Mouse (Mus musculus) heart, adult 11 months (tissue): Measurements from ENCODE around the gene Miox.
A peak's percentile ranks its signal among the peaks of the same experiment; 100 is the strongest.

ENCODE experiments used
- DNase-seq: peaks from one replicate; pipeline ENCODE4 v3.0.0; 2022

The Miox gene

GRCm38 (mm10) chr15:89334271-89334670 is at the start of gene Miox:
Miox (plus strand) TSS chr15:89334398.
- DNase-seq = peak; percentile 84

- DNase-seq = no peak
These were observed 49.2 kb upstream of the Miox start for GRCm38 (mm10) chr15:89285004-89285403.

DNA sequence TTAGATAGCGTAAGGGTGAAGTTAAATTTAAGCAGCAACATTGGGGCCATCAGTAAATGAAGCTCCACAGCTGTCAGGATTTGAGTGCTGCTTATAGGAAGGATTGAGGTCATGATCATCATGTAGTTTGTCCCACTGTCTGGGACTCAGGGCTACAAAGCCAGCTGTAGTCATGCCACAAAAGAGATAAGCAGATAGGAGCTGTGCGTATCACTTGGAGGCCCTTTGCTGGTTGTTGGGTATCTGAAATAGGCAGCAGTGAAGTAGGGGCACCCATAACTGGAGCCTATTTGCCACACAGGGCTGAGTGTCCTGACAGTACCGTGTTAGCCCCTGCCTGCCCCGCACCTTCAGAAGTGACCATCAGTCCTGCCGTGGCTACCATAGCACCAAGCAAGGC is 48.7 kb upstream of the Miox start:
- no peak for DNase-seq

- DNase-seq = peak; percentile 88
These were observed 48.1 kb upstream of the Miox start for GRCm38 (mm10) chr15:89286114-89286513.

DNA sequence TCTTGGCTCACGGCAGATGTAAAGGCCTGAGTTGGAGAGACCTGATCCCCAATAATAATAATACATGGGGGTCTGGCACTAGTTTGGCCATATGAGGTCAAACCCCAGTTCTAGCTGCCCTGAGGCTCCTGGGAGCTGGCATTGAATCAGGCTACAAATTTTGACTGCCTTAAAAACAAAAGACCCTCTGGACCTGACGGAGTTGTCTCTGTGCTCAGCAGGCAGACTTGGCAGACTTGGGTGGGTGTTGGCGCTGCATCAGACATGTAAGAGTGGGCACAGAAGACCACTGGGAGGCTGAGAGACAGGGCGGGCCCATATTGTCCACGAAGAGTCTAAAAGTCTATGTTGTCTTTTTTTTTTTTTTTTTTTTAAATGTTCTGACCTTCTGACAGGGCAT is 47.6 kb upstream of the Miox start:
- no peak for DNase-seq

DNA sequence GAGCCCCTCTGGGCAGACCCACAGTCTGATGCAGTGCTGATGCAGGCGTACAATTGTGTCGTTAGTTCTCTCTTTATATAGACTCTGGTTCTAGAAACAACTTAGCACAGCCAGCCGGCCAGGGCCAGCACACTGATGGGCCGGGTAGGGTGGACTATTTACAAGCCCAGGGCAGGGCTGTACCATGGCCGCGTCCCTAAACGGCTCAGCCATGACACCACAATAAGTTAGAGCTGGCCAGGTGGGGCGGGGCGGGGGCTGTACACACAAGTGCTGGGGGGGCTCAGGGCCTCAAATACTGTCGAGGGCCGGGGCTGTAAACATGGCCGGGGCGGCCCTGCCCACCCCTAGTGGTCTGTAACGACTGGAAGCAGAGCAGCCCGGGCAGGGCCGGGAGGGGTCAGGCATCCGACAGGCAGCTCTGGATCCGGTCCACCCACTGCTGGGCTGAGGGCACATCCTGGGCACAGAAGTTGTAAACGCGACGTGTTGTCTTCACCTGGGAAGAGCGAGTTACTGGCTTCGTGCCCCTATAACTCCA is 45.9 kb upstream of the Miox start:
- DNase-seq = peak; percentile 91

DNA sequence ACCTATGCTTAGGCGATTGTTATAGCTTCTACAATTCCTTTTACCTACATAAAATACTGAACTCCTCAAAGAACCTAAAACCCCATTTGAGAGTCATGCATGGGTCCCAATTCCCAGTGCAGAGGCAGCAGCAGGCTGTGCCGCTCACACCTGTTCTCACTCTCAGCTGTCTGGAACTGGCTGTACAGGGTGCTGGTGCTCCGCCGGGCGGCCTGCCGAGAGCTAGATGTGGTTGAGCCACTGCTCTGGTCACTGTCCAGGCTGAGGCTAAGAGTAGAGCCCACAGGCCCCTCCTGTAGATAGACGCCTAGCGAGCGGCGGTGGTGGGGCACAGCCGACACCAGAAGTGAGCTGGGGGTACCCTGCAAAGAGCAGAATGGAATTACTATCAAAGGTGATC is 44.7 kb upstream of the Miox start:
- peak; percentile 82 for DNase-seq

DNA sequence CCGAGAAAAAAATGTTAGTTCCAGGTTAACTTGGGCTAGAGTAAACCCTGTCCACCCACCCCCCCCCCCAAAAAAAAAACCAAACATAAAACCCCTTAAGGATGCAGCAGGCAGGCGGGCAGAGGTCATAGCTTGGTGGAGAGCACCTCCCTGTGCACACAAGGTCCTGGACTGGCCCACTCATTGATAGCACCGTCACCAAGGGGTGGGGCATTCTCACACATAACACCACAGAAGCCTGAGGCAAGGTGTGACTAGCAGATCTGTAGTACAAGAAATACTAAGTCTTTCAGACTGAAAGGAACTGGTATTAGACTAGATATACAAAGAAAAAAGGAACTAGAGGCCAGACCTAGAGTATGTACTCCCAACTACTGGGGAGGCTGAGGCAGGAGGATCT is 42.7 kb upstream of the Miox start:
- DNase-seq = no peak

DNA sequence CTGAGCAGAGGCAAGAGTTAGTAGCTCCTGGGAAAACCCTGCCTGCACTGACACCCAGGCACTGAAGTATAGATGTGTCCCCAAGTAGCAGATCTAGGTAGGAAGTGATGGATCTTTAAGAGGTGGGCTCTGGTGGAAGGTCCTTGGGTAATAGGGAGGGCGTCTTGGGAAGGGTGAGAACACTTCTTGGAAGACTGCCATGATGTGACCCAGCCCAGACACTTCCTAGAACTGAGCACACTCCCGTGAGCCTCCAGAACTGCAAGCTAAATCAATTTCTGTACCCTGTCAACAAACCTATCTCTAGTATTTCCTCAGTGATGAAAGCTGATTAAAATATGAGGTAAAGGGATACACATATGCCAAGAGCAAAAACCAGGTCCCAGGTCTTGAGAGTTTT is 41.4 kb upstream of the Miox start:
- DNase-seq = no peak

DNA sequence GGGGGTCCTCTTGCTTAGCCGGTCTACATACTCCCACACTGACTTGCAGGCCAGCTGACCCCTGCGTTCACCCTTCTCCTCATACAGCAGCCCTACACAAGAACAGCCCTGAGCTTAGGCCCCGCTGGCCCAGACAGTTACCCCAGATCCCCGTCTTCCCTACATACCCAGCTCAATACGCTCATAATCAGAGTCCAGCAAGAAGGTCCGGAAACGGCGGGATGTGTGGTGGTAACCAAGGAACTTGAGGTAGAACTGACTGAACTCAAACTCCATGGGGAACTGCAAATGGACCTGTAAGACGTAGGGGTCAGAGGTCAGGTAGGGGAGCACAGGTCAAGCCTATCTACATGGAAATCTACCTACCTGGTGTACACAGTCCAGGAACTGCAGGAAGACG is 40.4 kb upstream of the Miox start:
- DNase-seq = peak; percentile 91

GRCm38 (mm10) chr15:89295580-89296165 is 38.5 kb upstream of the Miox start:
- peak; percentile 91 for DNase-seq

DNA sequence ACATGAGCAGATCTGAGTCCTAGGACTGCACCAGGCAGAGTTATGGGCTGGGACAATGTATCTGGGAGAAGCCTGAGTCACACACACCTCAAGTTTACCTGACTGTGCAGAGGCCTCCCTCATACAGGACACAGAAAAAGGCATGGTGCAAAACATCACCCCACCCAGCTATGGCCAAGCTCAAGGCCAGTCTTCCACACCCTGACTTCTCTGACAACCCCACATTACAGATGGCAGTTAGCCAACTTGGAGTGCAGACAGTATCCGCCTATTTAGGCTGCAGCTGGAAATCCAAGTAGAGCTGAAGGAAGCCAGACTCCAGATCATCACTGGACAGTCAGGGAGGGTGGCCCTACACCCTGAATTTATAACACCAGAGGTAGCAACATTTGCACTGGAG is 37.7 kb upstream of the Miox start:
- peak; percentile 97 for DNase-seq

DNA sequence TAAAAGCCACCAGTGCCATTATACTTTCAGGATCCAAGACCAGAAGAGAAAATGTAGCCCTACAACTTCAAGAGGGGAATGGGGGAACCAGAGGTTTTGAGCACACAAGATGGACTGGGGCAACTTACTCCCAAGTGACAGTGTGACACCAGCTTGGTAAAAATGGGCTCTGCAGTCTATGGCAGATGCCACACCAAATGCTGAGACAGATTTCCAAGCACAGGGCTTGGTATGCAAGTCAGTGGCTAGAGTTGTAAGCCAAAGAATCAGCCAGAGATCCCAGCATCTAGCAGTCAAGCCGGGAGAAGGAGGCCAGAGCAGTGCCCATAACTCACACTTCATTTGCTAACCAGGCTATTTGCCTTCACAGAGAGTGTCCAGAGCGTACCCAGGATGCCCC is 36.5 kb upstream of the Miox start:
- DNase-seq = no peak

GRCm38 (mm10) chr15:89300180-89300579 is 34.0 kb upstream of the Miox start:
- DNase-seq = no peak

DNA sequence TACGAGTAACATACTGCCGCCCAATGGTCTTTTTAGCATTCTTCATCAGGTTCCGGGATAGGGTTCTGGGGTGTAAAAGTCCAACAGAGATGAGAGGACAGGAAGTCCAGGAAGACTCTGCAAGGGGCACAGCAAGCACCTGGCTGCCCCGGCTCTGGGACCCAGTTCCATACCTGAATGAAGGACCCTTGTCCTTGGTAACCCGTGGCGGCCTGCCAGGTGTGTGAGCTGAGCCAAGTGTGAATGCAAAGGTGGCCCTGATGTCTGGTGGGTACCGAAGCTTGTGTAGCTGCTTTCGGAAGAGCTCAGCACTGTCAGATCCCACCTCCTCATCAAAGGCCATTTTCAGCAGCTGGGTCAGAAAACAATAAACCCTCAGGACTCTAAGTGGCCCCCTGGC is 33.6 kb upstream of the Miox start:
- no peak for DNase-seq

DNA sequence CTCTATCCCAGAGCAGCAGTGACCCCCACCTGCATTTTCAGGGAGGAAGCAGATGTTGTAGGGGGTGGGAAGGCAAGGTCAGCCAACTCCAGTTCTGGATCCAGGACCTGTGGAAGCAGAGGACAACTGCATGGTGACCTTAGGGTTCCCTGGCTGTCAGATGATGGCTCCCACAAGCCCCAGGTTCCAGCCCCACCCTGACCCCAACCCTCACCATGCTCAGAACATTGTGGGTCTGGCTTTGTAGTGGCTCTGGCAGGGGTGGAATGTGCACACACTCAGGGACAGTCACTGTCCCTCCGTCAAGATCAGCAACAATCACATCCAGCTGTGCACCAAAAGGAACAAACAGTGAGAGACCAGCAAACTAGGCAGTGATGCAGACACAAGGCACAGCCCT is 28.2 kb upstream of the Miox start:
- peak; percentile 91 for DNase-seq

DNA sequence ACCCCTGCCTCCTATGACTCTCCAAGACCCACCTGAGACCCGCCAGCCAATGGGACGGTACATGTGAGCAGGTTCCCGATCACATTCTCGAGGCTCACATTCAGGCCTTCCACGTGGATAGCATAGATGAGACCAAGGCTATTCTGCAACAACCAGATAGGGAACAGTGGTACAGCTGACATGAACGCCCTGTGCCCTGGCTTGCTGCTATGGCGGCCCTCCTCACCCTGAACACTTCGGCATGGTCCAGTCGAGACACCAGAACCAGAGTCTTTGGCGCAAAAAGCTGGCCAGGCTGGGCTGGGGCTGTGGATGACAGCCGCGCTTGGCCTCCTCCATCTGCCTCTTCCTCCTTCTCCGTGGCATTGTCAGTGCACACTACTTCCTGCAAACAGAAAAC is 26.7 kb upstream of the Miox start:
- peak; percentile 91 for DNase-seq

- DNase-seq = no peak
These were observed 25.6 kb upstream of the Miox start for GRCm38 (mm10) chr15:89308406-89309139.

DNA sequence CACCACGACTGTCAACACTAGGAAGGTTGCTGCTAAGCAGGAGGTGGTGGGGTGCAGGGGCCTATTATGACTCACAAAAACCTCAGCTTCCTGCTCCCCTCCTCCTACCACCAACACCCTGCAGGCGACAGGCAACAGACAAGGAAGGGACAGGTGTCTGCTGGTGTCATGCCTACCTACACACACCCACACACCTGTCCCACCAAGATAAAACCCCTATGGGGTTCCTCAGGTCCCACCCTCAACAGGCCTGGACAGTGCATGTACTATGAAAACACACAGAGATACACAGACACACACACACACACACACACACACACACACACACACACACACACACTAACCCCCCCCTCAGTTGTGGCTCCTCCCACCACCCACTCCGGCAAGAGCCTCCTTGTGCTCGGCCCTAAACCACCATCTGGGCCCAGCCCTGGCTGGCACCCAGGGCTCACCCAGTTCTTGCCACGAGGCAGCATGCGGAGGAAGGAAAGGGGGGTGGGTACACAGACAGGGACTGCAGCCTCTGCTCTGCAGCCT is 24.2 kb upstream of the Miox start:
- peak; percentile 93 for DNase-seq

DNA sequence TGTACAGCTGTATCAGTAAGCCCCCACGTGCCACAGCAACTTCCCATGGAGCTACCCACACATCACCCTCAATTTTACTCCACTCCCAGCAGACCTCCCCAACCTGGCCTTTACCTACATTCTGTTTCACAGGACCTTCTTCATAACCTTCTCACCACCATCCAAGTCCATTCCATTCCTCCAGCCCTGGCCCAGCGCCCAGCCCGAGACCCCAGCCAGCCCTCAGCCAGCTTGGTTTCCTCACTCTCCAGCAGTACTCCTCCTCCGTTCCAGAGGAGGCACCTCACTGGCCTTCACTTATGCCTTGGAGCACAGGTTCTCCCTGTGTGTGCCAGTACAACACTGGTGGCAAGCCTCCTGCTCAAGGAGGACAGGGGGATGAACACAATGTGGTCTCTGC is 20.8 kb upstream of the Miox start:
- peak; percentile 91 for DNase-seq

DNA sequence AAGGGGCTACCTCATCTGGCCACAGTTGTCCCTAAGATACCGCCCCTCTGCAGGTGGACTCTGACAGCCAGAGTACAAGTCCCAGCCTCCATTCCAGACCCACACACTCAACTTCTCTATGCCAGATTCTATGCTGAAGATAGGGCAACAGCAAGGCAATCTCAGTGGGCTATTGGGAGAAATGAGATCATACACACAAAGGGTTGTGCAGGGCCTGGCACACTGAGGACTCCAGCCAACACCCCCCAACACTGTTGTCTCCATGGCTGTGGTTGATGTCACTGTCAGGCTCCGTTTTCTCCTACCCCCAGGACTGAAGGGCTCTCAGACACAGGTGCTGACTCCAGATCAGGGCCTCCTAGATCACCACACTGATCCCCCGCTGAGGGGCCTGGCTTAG is 20.1 kb upstream of the Miox start:
- no peak for DNase-seq

DNA sequence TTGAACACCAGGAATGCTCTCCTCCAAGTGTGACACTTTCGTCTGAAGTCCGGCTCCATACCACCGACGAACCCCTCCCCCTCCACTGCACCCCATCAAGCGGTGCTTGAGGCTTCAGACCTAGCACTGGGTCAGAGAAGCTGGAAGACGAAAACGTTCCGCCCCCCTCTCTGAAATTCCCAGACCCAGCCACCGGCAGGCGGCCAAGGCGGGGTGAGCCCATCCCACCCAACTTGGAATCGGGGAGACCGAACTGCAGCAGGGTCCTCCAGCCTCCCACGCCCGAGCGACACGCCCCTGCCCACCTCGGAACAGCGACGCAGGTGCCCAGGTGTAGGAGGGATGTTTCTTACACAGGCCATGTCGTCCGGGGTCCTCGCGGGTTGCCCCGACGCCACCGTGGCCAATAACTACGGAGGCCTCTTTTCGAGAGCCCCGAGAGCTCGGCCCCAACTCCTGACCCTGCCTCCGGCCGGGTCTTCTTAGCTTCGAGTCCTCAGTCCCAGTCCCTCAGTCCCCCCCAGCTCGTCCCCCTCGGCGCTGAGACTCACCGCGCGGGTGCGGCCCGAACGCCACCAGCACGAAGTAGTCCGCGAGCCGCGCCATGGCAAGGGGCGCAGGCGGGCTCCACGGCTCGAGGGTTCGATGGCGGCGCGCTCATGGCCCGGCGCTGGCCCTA is 19.5 kb upstream of the Miox start:
- DNase-seq = no peak

DNA sequence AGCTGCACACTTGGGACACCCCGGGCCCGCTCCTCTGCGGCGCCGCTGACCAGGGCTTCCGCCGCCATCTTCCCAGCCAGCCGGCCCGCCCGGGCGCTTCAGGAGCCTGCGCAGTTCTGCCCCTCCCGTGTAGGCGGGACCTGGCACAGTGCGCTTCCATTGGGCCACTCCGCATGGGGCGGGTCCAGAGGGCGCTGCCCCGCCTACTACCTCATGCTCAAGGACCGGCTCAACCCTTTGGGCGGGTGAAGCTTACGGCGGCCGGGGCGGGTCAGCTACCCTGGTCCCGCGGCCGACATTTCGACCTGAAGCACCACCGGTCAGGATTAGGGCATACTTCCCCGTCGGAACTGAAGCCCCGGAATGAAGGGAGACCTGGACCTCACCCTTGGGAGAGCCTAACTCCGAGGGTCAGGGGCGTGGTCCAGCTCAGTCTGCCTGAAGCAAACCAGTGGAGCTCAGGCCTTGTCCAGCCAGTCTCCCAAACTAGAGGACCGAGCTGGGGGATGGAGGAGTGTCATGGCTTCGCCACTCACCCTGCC is 18.9 kb upstream of the Miox start, which contains the start of gene Sbf1:
Gene Sbf1 (minus strand): TSS at position 122 of the 542 bp plus-strand sequence.
- DNase-seq = peak; percentile 100
